Mouse (Mus musculus) kidney, embryonic 15.5 days (tissue): ENCODE measurements around the gene Prss54. TPM values are rescaled to one million over a fixed set of nuclear protein-coding genes. Genes with fewer than 3 reads are reported as not detected.

Experiments
- ATAC-seq: fragments of 200-750 bp; cut with Nextera tagmentation; replicated peaks from 2 replicates; pipeline ENCODE4 v1.8.0; 2017; ENCODE audit warnings: moderate TSS enrichment; ENCODE audit not compliant: low FRiP score
- H3K27ac ChIP-seq: fragments of 300-500 bp; sonication (generic); 2 replicates; pipeline ENCODE4 v1.5.1; 2015; ENCODE audit warnings: mild to moderate bottlenecking, inconsistent platforms
- H3K27me3 ChIP-seq: fragments of 300-500 bp; sonication (generic); 2 replicates; pipeline ENCODE4 v1.6.1; 2015; ENCODE audit warnings: inconsistent platforms
- H3K36me3 ChIP-seq: fragments of 300-500 bp; sonication (generic); 2 replicates; pipeline ENCODE4 v1.6.1; 2015; ENCODE audit warnings: inconsistent platforms
- H3K4me1 ChIP-seq: fragments of 300-500 bp; sonication (generic); 2 replicates; pipeline ENCODE4 v1.6.1; 2015; ENCODE audit warnings: inconsistent platforms
- H3K4me2 ChIP-seq: fragments of 300-500 bp; sonication (generic); 2 replicates; pipeline ENCODE4 v1.6.1; 2015; ENCODE audit warnings: moderate library complexity, mild to moderate bottlenecking, inconsistent platforms
- H3K4me3 ChIP-seq: fragments of 300-500 bp; sonication (generic); replicated peaks from 2 replicates; pipeline ENCODE4 v1.5.1; 2015; ENCODE audit warnings: mild to moderate bottlenecking, inconsistent platforms
- H3K9ac ChIP-seq: fragments of 300-500 bp; sonication (generic); 2 replicates; pipeline ENCODE4 v1.6.1; 2015; ENCODE audit warnings: mild to moderate bottlenecking, inconsistent platforms
- H3K9me3 ChIP-seq: fragments of 300-500 bp; sonication (generic); replicated peaks from 2 replicates; pipeline ENCODE4 v1.6.1; 2016; ENCODE audit warnings: inconsistent platforms
- WGBS: fragments of 180-500 bp; shearing (Covaris S2); methylation state at CpG from one replicate; pipeline ENCODE4 v1.1.7; 2015; ENCODE audit warnings: mixed read lengths; 5-methylcytosine and 5-hydroxymethylcytosine counted together
- polyA plus RNA-seq: library from polyadenylated mRNA; unstranded; fragments of >200 nt; fragmentation: Nextera tagmentation; extraction: Ambion mirVana; gene quantifications from 2 replicates; pipeline ENCODE4 v1.2.1, GENCODE M21; 2015

Gene Prss54
- polyA plus RNA-seq, 1 experiment from 2014 or later: not detected

- Histone ChIP-seq H3K36me3 (no peaks in the 10 kb centered on the region), H3K9ac (no peak overlapping the region), H3K27me3 (no peaks in the 10 kb centered on the region), H3K4me3 (no peak overlapping the region), H3K9me3 (no peaks in the 10 kb centered on the region), H3K4me1 (no peaks in the 10 kb centered on the region), H3K27ac (no peak overlapping the region), H3K4me2 (no peak overlapping the region)
- 87% methylated on average over 14 of the region's 14 CpGs for WGBS
- no peak for ATAC-seq
Observed at GRCm38 (mm10) chr8:95595131-95595530, 19.0 kb upstream of the Prss54 start.

- 89% methylated on average over 7 of the region's 7 CpGs for WGBS
- H3K4me2 ChIP-seq: no peak overlapping the region
- H3K9me3 ChIP-seq: no peaks in the 10 kb centered on the region
- no peaks in the 10 kb centered on the region for H3K4me1 ChIP-seq
- H3K36me3 ChIP-seq: no peaks in the 10 kb centered on the region
- H3K27ac ChIP-seq: no peak overlapping the region
- ATAC-seq: no peak
- H3K27me3 ChIP-seq: no peaks in the 10 kb centered on the region
- H3K9ac ChIP-seq: no peak overlapping the region
- no peak overlapping the region for H3K4me3 ChIP-seq
Observed at GRCm38 (mm10) chr8:95593439-95594393, 17.6 kb upstream of the Prss54 start.

- H3K9ac ChIP-seq: no peak overlapping the region
- 85% methylated on average over 12 of the region's 12 CpGs for WGBS
- H3K4me1 ChIP-seq: no peaks in the 10 kb centered on the region
- no peak overlapping the region for H3K4me2 ChIP-seq
- H3K27me3 ChIP-seq: no peaks in the 10 kb centered on the region
- no peak overlapping the region for H3K4me3 ChIP-seq
- H3K36me3 ChIP-seq: no peaks in the 10 kb centered on the region
- no peak for ATAC-seq
- H3K9me3 ChIP-seq: no peaks in the 10 kb centered on the region
- H3K27ac ChIP-seq: no peak overlapping the region
Observed at GRCm38 (mm10) chr8:95592131-95592780, 16.1 kb upstream of the Prss54 start.

GRCm38 (mm10) chr8:95590539-95590938 lies 14.4 kb upstream of the Prss54 start:
- H3K36me3 ChIP-seq: no peaks in the 10 kb centered on the region
- H3K9me3 ChIP-seq: no peaks in the 10 kb centered on the region
- no peak overlapping the region for H3K27ac ChIP-seq
- 88% methylated on average over 4 of the region's 4 CpGs for WGBS
- no peak overlapping the region for H3K4me3 ChIP-seq
- ATAC-seq: no peak
- H3K4me2 ChIP-seq: no peak overlapping the region
- no peaks in the 10 kb centered on the region for H3K27me3 ChIP-seq
- H3K9ac ChIP-seq: no peak overlapping the region
- no peaks in the 10 kb centered on the region for H3K4me1 ChIP-seq

- no peak overlapping the region for H3K4me3 ChIP-seq
- no peaks in the 10 kb centered on the region for H3K27me3 ChIP-seq
- H3K36me3 ChIP-seq: no peaks in the 10 kb centered on the region
- no peak overlapping the region for H3K27ac ChIP-seq
- no peak overlapping the region for H3K4me2 ChIP-seq
- H3K4me1 ChIP-seq: no peaks in the 10 kb centered on the region
- H3K9ac ChIP-seq: no peak overlapping the region
- H3K9me3 ChIP-seq: no peaks in the 10 kb centered on the region
- ATAC-seq: no peak
- 64% methylated on average over 10 of the region's 10 CpGs for WGBS
Observed at GRCm38 (mm10) chr8:95589282-95589681, 13.1 kb upstream of the Prss54 start.

- ATAC-seq: no peak
- 79% methylated on average over 1 of the region's 1 CpGs for WGBS
- no peaks in the 10 kb centered on the region for H3K4me1 ChIP-seq
- H3K4me3 ChIP-seq: no peak overlapping the region
- H3K9ac ChIP-seq: no peak overlapping the region
- H3K27ac ChIP-seq: no peak overlapping the region
- no peak overlapping the region for H3K4me2 ChIP-seq
- H3K27me3 ChIP-seq: no peaks in the 10 kb centered on the region
- H3K9me3 ChIP-seq: no peaks in the 10 kb centered on the region
- H3K36me3 ChIP-seq: no peaks in the 10 kb centered on the region
Observed at GRCm38 (mm10) chr8:95587339-95587738, 11.2 kb upstream of the Prss54 start.

GRCm38 (mm10) chr8:95573146-95573545 lies 3.0 kb downstream of the Prss54 start:
- no peak overlapping the region for H3K27ac ChIP-seq
- no peaks in the 10 kb centered on the region for H3K9me3 ChIP-seq
- H3K9ac ChIP-seq: no peak overlapping the region
- H3K27me3 ChIP-seq: no peaks in the 10 kb centered on the region
- 86% methylated on average over 5 of the region's 5 CpGs for WGBS
- H3K4me2 ChIP-seq: no peak overlapping the region
- H3K4me3 ChIP-seq: no peak overlapping the region
- no peaks in the 10 kb centered on the region for H3K36me3 ChIP-seq
- no peaks in the 10 kb centered on the region for H3K4me1 ChIP-seq
- no peak for ATAC-seq

GRCm38 (mm10) chr8:95566809-95567208 lies 9.3 kb downstream of the Prss54 start:
- ATAC-seq: no peak
- 85% methylated on average over 6 of the region's 6 CpGs for WGBS
- Histone ChIP-seq H3K27me3 (no peaks in the 10 kb centered on the region), H3K9me3 (no peaks in the 10 kb centered on the region), H3K9ac (no peak overlapping the region), H3K4me1 (no peaks in the 10 kb centered on the region), H3K4me2 (no peak overlapping the region), H3K4me3 (no peak overlapping the region), H3K27ac (no peak overlapping the region), H3K36me3 (no peaks in the 10 kb centered on the region)

- ATAC-seq: no peak
- Histone ChIP-seq H3K27ac (no peak overlapping the region), H3K4me1 (no peaks in the 10 kb centered on the region), H3K9me3 (no peaks in the 10 kb centered on the region), H3K4me2 (no peak overlapping the region), H3K27me3 (no peaks in the 10 kb centered on the region), H3K36me3 (no peaks in the 10 kb centered on the region), H3K9ac (no peak overlapping the region), H3K4me3 (no peak overlapping the region)
- WGBS: 70% methylated on average over 4 of the region's 4 CpGs
Observed at GRCm38 (mm10) chr8:95566217-95566616, 9.9 kb downstream of the Prss54 start.

- Histone ChIP-seq H3K27me3 (no peaks in the 10 kb centered on the region), H3K27ac (no peak overlapping the region), H3K36me3 (no peaks in the 10 kb centered on the region), H3K9me3 (no peaks in the 10 kb centered on the region), H3K4me2 (no peak overlapping the region), H3K9ac (no peak overlapping the region), H3K4me3 (no peak overlapping the region), H3K4me1 (no peaks in the 10 kb centered on the region)
- WGBS: 94% methylated on average over 2 of the region's 2 CpGs
- ATAC-seq: no peak
Observed at GRCm38 (mm10) chr8:95555963-95556362, 20.2 kb downstream of the Prss54 start.

GRCm38 (mm10) chr8:95551577-95551976 lies 24.6 kb downstream of the Prss54 start:
- Histone ChIP-seq H3K4me2 (no peak overlapping the region), H3K27me3 (no peaks in the 10 kb centered on the region), H3K36me3 (no peaks in the 10 kb centered on the region), H3K4me1 (peaks cover 4% of the 10 kb centered on the region; the same call in 1 of the 2 replicates), H3K4me3 (no peak overlapping the region), H3K27ac (no peak overlapping the region), H3K9me3 (no peaks in the 10 kb centered on the region), H3K9ac (no peak overlapping the region)
- WGBS: 59% methylated on average over 4 of the region's 4 CpGs
- ATAC-seq: no peak
